ENCODE assay signal across 9 mouse cellular contexts in genomic region chr8:70891356-70891755, GRCm38 (mm10). TPM values are rescaled to one million over a fixed set of nuclear protein-coding genes. Genes with fewer than 3 reads are reported as not detected.
DNase-seq lines count a peak whose midpoint lies in the region; ATAC-seq lines count a peak whose summit lies in the region.
"Had no signal": no experiment of that assay in that cellular context is flagged by ENCODE, and none has a peak within 500 bp of the region (broad histone marks: within the 10 kb centered on the region; RNA-seq: fewer than 3 reads in every experiment).

No protein-coding gene starts in this region.

- H3K9ac ChIP-seq in heart, embryonic 15.5 days = no peak overlapping the region
- H3K9ac ChIP-seq in intestine, embryonic 15.5 days = no peak overlapping the region
- H3K9ac ChIP-seq in liver, embryonic 12.5 days = no peak overlapping the region
- H3K9ac ChIP-seq in stomach, embryonic 14.5 days (replicated peaks; ENCODE audit: low read depth, low read length) = no peak overlapping the region

- no peak for DNase-seq in heart, adult 18-20 months
- no peak for DNase-seq in thymus, postnatal 10 days (ENCODE audit: low spot score in 2 of 2)
- DNase-seq in right cerebral cortex, postnatal 14 days = no peak
- DNase-seq in ovary, adult 18-20 months (ENCODE audit: low spot score) = no peak

- H3K27ac ChIP-seq in heart, embryonic 15.5 days = no peak overlapping the region
- H3K27ac ChIP-seq in intestine, embryonic 15.5 days = no peak overlapping the region
- no peak overlapping the region for H3K27ac ChIP-seq in liver, embryonic 12.5 days
- no peak overlapping the region for H3K27ac ChIP-seq in stomach, embryonic 14.5 days (ENCODE audit: low read length)
- H3K27ac ChIP-seq: midbrain, embryonic 12.5 days had no signal

- H3K4me3 ChIP-seq in heart, embryonic 15.5 days = peak overlapping the region; percentile 34; the same call in 1 of the 2 replicates
- 0 out of 2 replicates have a peak overlapping the region, but pooled peaks have one; percentile 2 for H3K4me3 ChIP-seq in intestine, embryonic 15.5 days (replicated peaks)
- peak overlapping the region; percentile 23; the same call in 1 of the 2 replicates for H3K4me3 ChIP-seq in liver, embryonic 12.5 days
- peak overlapping the region; percentile 20 for H3K4me3 ChIP-seq in stomach, embryonic 14.5 days (ENCODE audit: low read depth, low read length)

- peaks cover 20% of the 10 kb centered on the region for H3K4me1 ChIP-seq in heart, embryonic 15.5 days (replicated peaks)
- H3K4me1 ChIP-seq in intestine, embryonic 15.5 days (replicated peaks) = peaks cover 22% of the 10 kb centered on the region
- peaks cover 48% of the 10 kb centered on the region for H3K4me1 ChIP-seq in liver, embryonic 12.5 days
- H3K4me1 ChIP-seq in stomach, embryonic 14.5 days (ENCODE audit: control insufficient read depth, insufficient read depth, low read length) = peaks cover 14% of the 10 kb centered on the region; the same call in 1 of the 2 replicates

- 4% methylated on average over 21 of the region's 21 CpGs for WGBS in heart, embryonic 15.5 days
- whole genome bisulfite sequencing in intestine, embryonic 15.5 days = 8% methylated on average over 21 of the region's 21 CpGs
- WGBS in liver, embryonic 12.5 days (ENCODE audit: insufficient replicate concordance) = 12% methylated on average over 21 of the region's 21 CpGs
- 8% methylated on average over 20 of the region's 21 CpGs for WGBS in stomach, embryonic 14.5 days

- H3K27me3 ChIP-seq in heart, embryonic 15.5 days = peaks cover 56% of the 10 kb centered on the region
- peaks cover 39% of the 10 kb centered on the region for H3K27me3 ChIP-seq in intestine, embryonic 15.5 days (replicated peaks)
- H3K27me3 ChIP-seq in liver, embryonic 12.5 days (replicated peaks) = peaks cover 79% of the 10 kb centered on the region
- H3K27me3 ChIP-seq in stomach, embryonic 14.5 days (ENCODE audit: control insufficient read depth, insufficient read depth, low read length) = peaks cover 20% of the 10 kb centered on the region

- no peak for ATAC-seq in heart, embryonic 15.5 days (replicated peaks; ENCODE audit: insufficient number of reproducible peaks, insufficient read depth, low FRiP score, low read depth)
- ATAC-seq in intestine, embryonic 15.5 days = peak; percentile 79
- no peak for ATAC-seq in liver, embryonic 12.5 days
- peak; percentile 53 for ATAC-seq in stomach, embryonic 14.5 days (ENCODE audit: insufficient number of reproducible peaks, insufficient read depth, low FRiP score, low read depth)

- H3K36me3 ChIP-seq in heart, embryonic 15.5 days = peaks cover 26% of the 10 kb centered on the region
- peaks cover 23% of the 10 kb centered on the region for H3K36me3 ChIP-seq in intestine, embryonic 15.5 days
- peaks cover 34% of the 10 kb centered on the region for H3K36me3 ChIP-seq in liver, embryonic 12.5 days
- peaks cover 25% of the 10 kb centered on the region for H3K36me3 ChIP-seq in stomach, embryonic 14.5 days (ENCODE audit: control insufficient read depth, insufficient read depth, low read length)

- H3K9me3 ChIP-seq in heart, embryonic 15.5 days (replicated peaks) = no peaks in the 10 kb centered on the region; the same call in 1 of the 2 replicates
- H3K9me3 ChIP-seq in intestine, embryonic 15.5 days = no peaks in the 10 kb centered on the region
- no peaks in the 10 kb centered on the region for H3K9me3 ChIP-seq in liver, embryonic 12.5 days (replicated peaks)
- no peaks in the 10 kb centered on the region for H3K9me3 ChIP-seq in stomach, embryonic 14.5 days (ENCODE audit: control insufficient read depth, low read depth, low read length)
- H3K9me3 ChIP-seq: midbrain, embryonic 12.5 days had no signal

- no peak overlapping the region for H3K4me2 ChIP-seq in heart, embryonic 15.5 days
- peak overlapping the region; percentile 57 for H3K4me2 ChIP-seq in intestine, embryonic 15.5 days (replicated peaks)
- peak overlapping the region; percentile 43; the same call in 1 of the 2 replicates for H3K4me2 ChIP-seq in liver, embryonic 12.5 days
- H3K4me2 ChIP-seq in stomach, embryonic 14.5 days (replicated peaks; ENCODE audit: low read depth, low read length) = peak overlapping the region; percentile 39

RNA-seq across cellular contexts. Expression of gene Slc5a5, which starts 1.2 kb away (rescaled TPM):
- polyA plus RNA-seq in heart, embryonic 15.5 days (2015; fragmentation: Nextera tagmentation; extraction: Ambion mirVana) = 0.09 and 0.36 TPM in 2 replicates
- total RNA-seq in heart, adult 18-20 months (2021) = not detected
- polyA plus RNA-seq in intestine, embryonic 15.5 days (2015; fragmentation: Nextera tagmentation; extraction: Ambion mirVana) = 0.34 and 0.40 TPM in 2 replicates
- polyA plus RNA-seq in liver, embryonic 12.5 days (2016; fragmentation: Nextera tagmentation; extraction: Ambion mirVana) = 0.08 and 0.11 TPM in 2 replicates
- 4.2 and 4.8 TPM in 2 replicates for polyA plus RNA-seq in stomach, embryonic 14.5 days (2014; fragmentation: Nextera tagmentation; extraction: Ambion mirVana)

RNA-seq across cellular contexts. Expression of gene Rpl18a, which starts 5.9 kb away (rescaled TPM):
- polyA plus RNA-seq in heart, embryonic 15.5 days (2015; fragmentation: Nextera tagmentation; extraction: Ambion mirVana) = 2,542 and 2,612 TPM in 2 replicates
- total RNA-seq in heart, adult 18-20 months (2021) = 1,000 to 10,000 TPM; 1,029 to 1,075 TPM
- polyA plus RNA-seq in intestine, embryonic 15.5 days (2015; fragmentation: Nextera tagmentation; extraction: Ambion mirVana) = 4,170 and 4,400 TPM in 2 replicates
- 3,066 and 3,170 TPM in 2 replicates for polyA plus RNA-seq in liver, embryonic 12.5 days (2016; fragmentation: Nextera tagmentation; extraction: Ambion mirVana)
- 5,566 and 6,204 TPM in 2 replicates for polyA plus RNA-seq in stomach, embryonic 14.5 days (2014; fragmentation: Nextera tagmentation; extraction: Ambion mirVana)

RNA-seq across cellular contexts. Expression of gene Map1s, which starts 14.4 kb away (rescaled TPM):
- 30.3 and 41.6 TPM in 2 replicates for polyA plus RNA-seq in heart, embryonic 15.5 days (2015; fragmentation: Nextera tagmentation; extraction: Ambion mirVana)
- total RNA-seq in heart, adult 18-20 months (2021) = 10 to 100 TPM; 18.9 to 19.8 TPM
- polyA plus RNA-seq in intestine, embryonic 15.5 days (2015; fragmentation: Nextera tagmentation; extraction: Ambion mirVana) = 36.7 and 38.6 TPM in 2 replicates
- polyA plus RNA-seq in liver, embryonic 12.5 days (2016; fragmentation: Nextera tagmentation; extraction: Ambion mirVana) = 28.4 and 30.9 TPM in 2 replicates
- polyA plus RNA-seq in stomach, embryonic 14.5 days (2014; fragmentation: Nextera tagmentation; extraction: Ambion mirVana) = 41.5 and 42.0 TPM in 2 replicates

RNA-seq across cellular contexts. Expression of gene Ccdc124, which starts 17.6 kb away (rescaled TPM):
- 79.7 and 84.1 TPM in 2 replicates for polyA plus RNA-seq in heart, embryonic 15.5 days (2015; fragmentation: Nextera tagmentation; extraction: Ambion mirVana)
- total RNA-seq in heart, adult 18-20 months (2021) = 10 to 100 TPM; 42.4 to 46.2 TPM
- polyA plus RNA-seq in intestine, embryonic 15.5 days (2015; fragmentation: Nextera tagmentation; extraction: Ambion mirVana) = 89.4 and 90.7 TPM in 2 replicates
- polyA plus RNA-seq in liver, embryonic 12.5 days (2016; fragmentation: Nextera tagmentation; extraction: Ambion mirVana) = 78.8 and 81.1 TPM in 2 replicates
- polyA plus RNA-seq in stomach, embryonic 14.5 days (2014; fragmentation: Nextera tagmentation; extraction: Ambion mirVana) = 92.1 and 102 TPM in 2 replicates

RNA-seq across cellular contexts. Expression of gene Kcnn1, which starts 28.3 kb away (rescaled TPM):
- polyA plus RNA-seq in heart, embryonic 15.5 days (2015; fragmentation: Nextera tagmentation; extraction: Ambion mirVana) = 2.8 and 3.8 TPM in 2 replicates
- total RNA-seq in heart, adult 18-20 months (2021) = 10 to 100 TPM; 13.7 to 14.4 TPM
- 2.0 TPM in 2 replicates for polyA plus RNA-seq in intestine, embryonic 15.5 days (2015; fragmentation: Nextera tagmentation; extraction: Ambion mirVana)
- 0.55 and 0.72 TPM in 2 replicates for polyA plus RNA-seq in liver, embryonic 12.5 days (2016; fragmentation: Nextera tagmentation; extraction: Ambion mirVana)
- polyA plus RNA-seq in stomach, embryonic 14.5 days (2014; fragmentation: Nextera tagmentation; extraction: Ambion mirVana) = 1.6 and 2.1 TPM in 2 replicates

Comparison
In these comparisons a context has a peak if more than half of its experiments do, and no peak if none do; other contexts are left out.
1. ATAC-seq: peak in intestine, embryonic 15.5 days (single experiment) and stomach, embryonic 14.5 days (single experiment); none in heart, embryonic 15.5 days (single experiment) and liver, embryonic 12.5 days (single experiment).
2. Peak in every context shown above with its lines, with median percentiles within 50 percentile points of each other: H3K4me3 ChIP-seq.